Mouse (Mus musculus) thymus, adult 2 months (tissue): ENCODE results near the gene Tmem189.

ENCODE experiments used
- CTCF ChIP-seq: fragments of 200-500 bp; IDR thresholded peaks from 2 replicates; pipeline ENCODE4 v1.5.1; 2012; ENCODE audit warnings: mild to moderate bottlenecking, control low read depth, low read length, moderate library complexity, borderline replicate concordance; ENCODE audit not compliant: control insufficient read depth, poor library complexity, insufficient read depth; ENCODE audit errors: extremely low read depth
- POLR2A ChIP-seq: fragments of 200-500 bp; IDR thresholded peaks from 2 replicates; pipeline ENCODE4 v1.6.1; 2012; ENCODE audit warnings: mild to moderate bottlenecking, low read length, control low read depth, moderate library complexity; ENCODE audit not compliant: control insufficient read depth, poor library complexity, insufficient read depth; ENCODE audit errors: extremely low read depth

- no peak for TF ChIP-seq POLR2A
- no peak for TF ChIP-seq CTCF
Observed at GRCm38 (mm10) chr2:167597492-167598186, 92.0 kb downstream of the Tmem189 start.
